Mouse (Mus musculus) thymus, postnatal 25 days (tissue): ENCODE results near the gene Camk1d.

ENCODE experiments used
- DNase-seq: peaks from one replicate; pipeline ENCODE4 v3.0.0; 2022

Gene Camk1d

GRCm38 (mm10) chr2:5658000-5658399 is 56.3 kb downstream of the Camk1d start:
- no peak for DNase-seq

GRCm38 (mm10) chr2:5656326-5656725 is 58.0 kb downstream of the Camk1d start:
- no peak for DNase-seq

- no peak for DNase-seq
Measured at GRCm38 (mm10) chr2:5652071-5652470, 62.2 kb downstream of the Camk1d start.

- DNase-seq = peak; percentile 63
Measured at GRCm38 (mm10) chr2:5651285-5651870, 62.9 kb downstream of the Camk1d start.

- DNase-seq = no peak
Measured at GRCm38 (mm10) chr2:5649226-5649625, 65.1 kb downstream of the Camk1d start.

GRCm38 (mm10) chr2:5648764-5649163 is 65.6 kb downstream of the Camk1d start:
- no peak for DNase-seq

GRCm38 (mm10) chr2:5646322-5646721 is 68.0 kb downstream of the Camk1d start:
- no peak for DNase-seq

- DNase-seq = no peak
Measured at GRCm38 (mm10) chr2:5645584-5645983, 68.7 kb downstream of the Camk1d start.

GRCm38 (mm10) chr2:5643937-5644336 is 70.4 kb downstream of the Camk1d start:
- DNase-seq = no peak

GRCm38 (mm10) chr2:5643226-5643625 is 71.1 kb downstream of the Camk1d start:
- peak; percentile 63 for DNase-seq

GRCm38 (mm10) chr2:5642624-5643023 is 71.7 kb downstream of the Camk1d start:
- peak; percentile 75 for DNase-seq

GRCm38 (mm10) chr2:5641678-5642077 is 72.6 kb downstream of the Camk1d start:
- DNase-seq = no peak

- no peak for DNase-seq
Measured at GRCm38 (mm10) chr2:5640586-5640985, 73.7 kb downstream of the Camk1d start.

- DNase-seq = no peak
Measured at GRCm38 (mm10) chr2:5636801-5637742, 77.2 kb downstream of the Camk1d start.

GRCm38 (mm10) chr2:5632355-5632684 is 82.0 kb downstream of the Camk1d start:
- no peak for DNase-seq

- no peak for DNase-seq
Measured at GRCm38 (mm10) chr2:5631676-5632354, 82.5 kb downstream of the Camk1d start.

- no peak for DNase-seq
Measured at GRCm38 (mm10) chr2:5630710-5631109, 83.6 kb downstream of the Camk1d start.

GRCm38 (mm10) chr2:5624379-5624778 is 89.9 kb downstream of the Camk1d start:
- DNase-seq = no peak

GRCm38 (mm10) chr2:5618361-5618896 is 95.9 kb downstream of the Camk1d start:
- no peak for DNase-seq

GRCm38 (mm10) chr2:5614896-5615295 is 99.4 kb downstream of the Camk1d start:
- no peak for DNase-seq

GRCm38 (mm10) chr2:5614308-5614705 is 100.0 kb downstream of the Camk1d start:
- no peak for DNase-seq

- DNase-seq = peak; percentile 62
Measured at GRCm38 (mm10) chr2:5613651-5614307, 100.5 kb downstream of the Camk1d start.

- no peak for DNase-seq
Measured at GRCm38 (mm10) chr2:5611601-5612000, 102.7 kb downstream of the Camk1d start.
